Mouse (Mus musculus) kidney, adult 18-20 months (tissue): Measurements from ENCODE around the gene Dmgdh.

Source experiments
- DNase-seq: peaks from one replicate; pipeline ENCODE4 v3.0.0; 2021

The Dmgdh gene

DNA sequence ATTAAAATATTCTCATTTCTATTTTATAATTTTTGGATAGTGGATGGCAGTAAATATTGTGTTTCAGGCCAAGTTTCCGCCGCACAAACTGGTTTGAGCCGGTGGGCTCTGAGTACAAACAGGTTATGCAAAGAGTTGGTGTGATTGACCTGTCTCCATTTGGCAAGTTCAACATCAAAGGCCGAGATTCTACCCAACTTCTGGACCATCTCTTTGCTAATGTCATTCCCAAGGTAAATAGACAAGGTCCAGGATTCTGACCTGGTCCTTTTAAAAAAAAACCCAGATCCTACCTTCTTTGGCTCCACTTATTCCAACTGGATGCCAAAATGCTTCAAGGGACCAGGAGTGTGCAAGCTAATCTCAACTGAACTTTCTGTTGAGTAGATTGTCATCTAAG lies 37.0 kb downstream of the Dmgdh start:
- peak; percentile 34 for DNase-seq

DNA sequence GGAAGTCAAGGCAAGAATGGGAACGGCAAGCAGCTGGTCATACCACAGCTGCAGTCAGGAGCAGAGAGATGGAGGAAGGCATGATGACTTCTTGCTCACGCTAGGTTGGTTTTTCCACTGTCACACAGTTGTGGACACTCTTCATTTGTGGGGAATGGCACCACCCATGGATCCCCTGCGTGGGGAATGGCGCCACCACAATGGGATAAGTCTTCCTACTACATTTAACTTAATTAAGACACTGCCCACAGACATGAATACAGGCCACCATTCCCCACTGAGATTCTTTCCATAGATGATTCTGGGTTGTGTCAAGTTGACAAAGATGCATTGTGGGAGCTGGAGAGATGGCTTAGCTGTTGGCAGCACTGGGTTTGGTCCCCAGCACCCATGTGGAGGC lies 38.1 kb downstream of the Dmgdh start:
- no peak for DNase-seq

- DNase-seq, result no peak
Observed at GRCm38 (mm10) chr13:93713826-93714225, 39.6 kb downstream of the Dmgdh start.

DNA sequence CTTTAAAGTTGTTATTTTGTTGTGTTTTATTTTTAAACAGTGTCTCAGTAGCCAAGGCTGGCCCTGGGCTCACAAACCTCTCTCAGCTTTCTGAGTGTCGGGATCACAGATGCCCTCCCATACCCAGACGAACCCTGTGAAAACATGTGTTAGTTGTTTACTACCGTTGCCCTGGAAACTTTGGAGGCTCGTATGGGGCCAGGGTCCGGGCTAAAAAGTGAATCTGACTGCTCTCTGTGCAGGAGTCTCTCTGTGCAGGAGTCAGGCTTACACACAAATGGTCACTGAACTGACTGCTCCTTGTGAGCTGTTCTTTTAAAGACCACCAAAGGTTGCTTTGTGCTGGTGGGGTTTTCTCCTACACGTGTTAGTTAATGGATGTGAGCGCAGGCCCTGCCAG lies 42.9 kb downstream of the Dmgdh start:
- DNase-seq, result no peak

DNA sequence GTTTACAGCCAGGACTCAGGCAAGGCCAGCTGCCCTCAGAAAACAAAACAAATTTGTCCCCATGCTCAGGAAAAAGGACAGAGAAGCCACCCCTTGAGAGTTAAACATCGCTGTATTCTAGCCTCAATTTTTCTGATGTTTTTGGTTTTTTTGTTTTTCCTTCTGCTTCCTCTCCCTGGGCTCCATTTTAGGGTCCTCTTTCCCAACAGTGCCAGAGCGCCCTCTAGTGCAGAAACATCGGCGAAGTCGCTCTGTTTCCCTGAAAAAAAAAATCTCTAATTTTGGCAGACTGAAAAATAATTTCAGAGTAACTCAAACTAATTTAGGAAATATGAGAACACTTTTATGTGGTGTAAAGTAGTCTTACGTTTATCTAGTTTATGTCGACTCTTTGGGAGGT lies 44.7 kb downstream of the Dmgdh start:
- DNase-seq, result peak; percentile 48

DNA sequence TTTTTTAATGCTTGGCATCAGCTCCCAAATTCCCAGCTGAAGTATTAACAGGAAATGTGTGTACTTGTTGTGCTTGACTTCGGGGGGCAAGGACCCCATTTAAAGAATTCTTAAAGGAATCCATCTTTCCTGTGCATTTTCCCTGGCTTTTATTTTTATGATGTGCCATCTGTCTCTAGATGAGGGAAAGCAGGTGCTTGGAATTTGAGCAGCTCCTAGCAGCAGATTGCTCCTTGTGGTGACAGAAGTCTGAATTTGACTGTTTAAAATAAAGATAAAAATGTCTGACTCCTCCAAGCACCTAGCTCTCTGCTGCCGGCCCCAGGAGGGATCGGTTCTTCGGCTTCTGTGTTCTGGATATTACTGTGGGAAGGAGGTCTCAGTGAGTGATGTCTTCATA lies 47.7 kb downstream of the Dmgdh start:
- no peak for DNase-seq

- DNase-seq, result no peak
Observed at GRCm38 (mm10) chr13:93723455-93723854, 49.2 kb downstream of the Dmgdh start.

DNA sequence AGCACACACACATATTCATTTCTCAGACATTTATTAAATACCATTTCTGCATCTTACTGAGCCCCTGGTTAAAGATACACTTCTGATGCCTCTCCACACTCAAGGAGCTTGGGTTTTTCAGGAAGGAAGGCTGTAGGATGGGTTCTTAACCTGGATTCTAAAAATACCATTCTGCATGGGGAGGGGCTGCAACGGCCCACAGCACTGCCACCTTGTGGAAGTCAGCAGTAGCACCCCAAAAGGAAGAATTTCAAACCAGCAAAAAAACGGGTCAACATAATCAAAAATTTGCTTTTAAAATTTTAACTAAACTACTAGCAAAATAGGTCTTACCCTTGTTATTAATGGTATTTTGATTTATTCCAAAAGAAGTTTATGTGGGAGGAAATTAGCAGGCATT lies 50.0 kb downstream of the Dmgdh start:
- no peak for DNase-seq

GRCm38 (mm10) chr13:93735131-93735636 lies 61.0 kb downstream of the Dmgdh start:
- no peak for DNase-seq

- DNase-seq, result no peak
Observed at GRCm38 (mm10) chr13:93744118-93744517, 69.9 kb downstream of the Dmgdh start.

GRCm38 (mm10) chr13:93752597-93753400 lies 78.6 kb downstream of the Dmgdh start:
- no peak for DNase-seq

GRCm38 (mm10) chr13:93755084-93755483 lies 80.9 kb downstream of the Dmgdh start:
- no peak for DNase-seq

DNA sequence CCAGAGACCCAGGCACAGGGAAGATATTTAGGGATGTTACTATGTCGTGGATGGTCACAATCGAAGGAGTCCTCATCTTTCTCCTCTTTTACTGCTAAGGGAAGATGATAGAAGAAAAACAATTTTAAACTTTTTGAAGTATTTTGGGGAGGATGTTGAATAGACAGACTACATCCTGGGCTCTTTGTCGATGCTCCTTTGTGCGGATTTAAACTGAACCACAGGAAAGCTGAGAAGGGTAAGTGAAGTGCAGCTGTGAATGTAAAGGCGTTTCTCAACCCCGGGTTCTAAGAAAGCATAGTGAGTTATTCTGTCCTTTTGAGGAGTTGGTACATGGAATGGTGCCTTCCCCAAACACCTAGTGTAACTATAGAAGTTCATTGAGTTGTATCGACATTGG lies 82.4 kb downstream of the Dmgdh start:
- no peak for DNase-seq

DNA sequence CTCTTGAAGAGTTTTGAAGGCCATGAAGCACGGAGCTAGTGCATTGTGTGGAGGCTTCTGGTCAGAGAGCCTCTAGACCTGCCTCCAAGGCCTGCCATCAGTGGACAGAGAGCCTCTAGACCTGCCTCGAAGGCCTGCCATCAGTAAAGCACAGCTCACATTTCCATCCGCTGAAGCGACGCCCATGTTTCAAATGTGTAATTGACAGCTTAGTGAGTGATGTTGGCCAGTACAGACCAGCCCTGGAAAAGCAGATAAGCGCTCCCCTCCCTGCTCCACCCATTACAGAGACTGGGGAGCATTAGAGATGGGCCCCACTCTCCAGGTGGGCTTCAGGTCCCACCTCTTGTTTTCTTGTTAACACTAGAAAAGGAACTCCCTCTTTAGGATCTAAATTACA lies 83.3 kb downstream of the Dmgdh start:
- DNase-seq, result no peak

DNA sequence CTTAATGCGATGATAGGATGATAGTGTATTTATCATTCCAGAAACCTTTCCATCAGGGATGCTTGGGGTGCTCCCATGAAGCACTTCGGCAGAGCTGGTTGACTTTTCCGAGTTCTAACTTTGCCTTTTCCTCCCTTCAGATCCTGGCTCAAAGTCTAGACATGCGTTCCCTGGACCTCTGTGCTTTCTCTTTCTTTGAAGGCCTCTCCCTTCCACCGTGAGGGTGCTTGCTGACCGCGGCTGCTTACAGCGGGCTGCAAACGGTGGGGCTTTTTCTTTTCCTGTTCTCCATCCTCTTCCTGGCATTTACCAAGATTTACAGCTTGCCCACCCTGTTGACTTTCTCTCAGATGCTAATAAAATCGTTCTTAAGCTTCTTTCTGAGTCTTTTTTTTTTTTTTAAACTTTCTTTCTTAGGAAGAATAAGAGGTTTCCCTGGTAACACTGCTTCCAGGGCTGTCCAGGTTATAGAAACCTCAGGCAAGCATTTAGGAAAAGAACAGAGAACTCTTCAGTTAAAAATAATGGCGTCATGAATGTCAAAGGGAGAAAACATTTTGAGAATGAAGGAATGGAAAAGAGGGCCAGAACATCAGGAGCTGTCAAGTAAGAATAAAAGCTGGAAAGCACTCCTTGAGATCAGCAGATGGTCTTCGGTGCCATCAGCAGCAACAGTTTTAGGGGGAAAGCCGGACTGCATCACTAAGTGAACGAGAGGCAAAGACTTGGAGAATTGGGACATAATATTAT lies 84.1 kb downstream of the Dmgdh start:
- no peak for DNase-seq

- no peak for DNase-seq
Observed at GRCm38 (mm10) chr13:93761831-93762230, 87.6 kb downstream of the Dmgdh start.

GRCm38 (mm10) chr13:93762879-93763278 lies 88.6 kb downstream of the Dmgdh start:
- no peak for DNase-seq

GRCm38 (mm10) chr13:93764321-93764973 lies 90.2 kb downstream of the Dmgdh start:
- no peak for DNase-seq

DNA sequence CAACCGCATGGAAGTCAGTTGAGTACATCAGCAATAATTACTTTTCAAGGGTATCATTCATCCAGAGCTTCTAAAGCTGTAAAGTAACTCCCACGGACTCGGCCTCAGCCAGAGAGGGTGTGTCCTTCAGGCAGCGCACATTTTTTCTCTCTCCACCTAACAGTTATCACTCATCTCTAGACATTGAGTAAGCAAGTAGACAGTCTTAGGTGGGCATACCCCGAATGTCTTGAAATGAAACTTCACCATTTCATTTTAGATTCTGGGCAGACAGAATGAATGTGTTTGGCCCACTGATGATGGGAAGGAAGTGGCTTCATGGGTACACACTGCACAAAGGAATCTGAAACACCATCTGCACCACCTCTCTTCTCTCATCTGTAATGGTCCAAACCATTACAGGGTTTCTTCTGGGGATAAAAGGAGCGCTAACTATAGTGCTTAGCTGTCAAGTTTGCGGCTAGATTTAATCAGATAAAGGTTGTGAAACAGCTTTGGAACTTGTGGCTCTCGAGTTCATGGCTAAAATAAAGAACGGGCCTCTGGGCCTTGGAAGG lies 96.9 kb downstream of the Dmgdh start:
- DNase-seq, result no peak

- peak; percentile 88 for DNase-seq
Observed at GRCm38 (mm10) chr13:93771588-93772278, 97.5 kb downstream of the Dmgdh start, which contains the start of gene Arsb. Arsb (plus strand) TSS chr13:93771630.

GRCm38 (mm10) chr13:93772279-93772636 lies 98.0 kb downstream of the Dmgdh start:
- DNase-seq, result no peak

DNA sequence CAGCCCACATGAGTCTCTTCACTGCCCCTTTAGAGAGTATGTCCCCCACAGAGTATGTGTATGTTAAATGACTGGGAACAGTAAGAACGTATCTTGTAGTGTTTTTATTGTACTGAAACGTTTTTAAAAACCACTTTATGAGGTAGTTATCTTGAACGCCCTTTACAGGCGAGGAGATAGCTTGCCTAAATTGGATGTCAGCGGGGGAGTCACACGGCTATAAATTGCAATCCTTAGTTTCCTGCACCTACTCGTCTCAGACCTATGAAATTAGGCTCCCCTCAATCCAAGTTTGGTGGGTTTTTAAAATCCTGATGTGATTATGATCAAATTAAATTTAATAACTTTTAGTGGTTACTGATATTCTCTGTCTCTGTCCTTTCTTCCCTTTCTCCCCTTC lies 98.6 kb downstream of the Dmgdh start:
- no peak for DNase-seq
